Mouse (Mus musculus): Measurements from ENCODE around the gene Gm4881. TPM values are rescaled to one million over a fixed set of nuclear protein-coding genes. Genes with fewer than 3 reads are reported as not detected.

The Gm4881 gene
- total and polyA plus RNA-seq, 3 experiments: 0.13 TPM; not detected in 2

- Histone ChIP-seq H3K9me3 (replicated peaks; ENCODE audit: insufficient read depth, low read length) (no peaks in the 10 kb centered on the region), H3K4me3 (ENCODE audit: control insufficient read depth in 1 of 2, insufficient read depth in 1 of 2, low read depth in 2 of 2, low read length in 2 of 2) (no peak overlapping the region), H3K79me2 (ENCODE audit: control insufficient read depth, insufficient read depth, low read length, poor library complexity) (no peaks in the 10 kb centered on the region), H3K27me3 (ENCODE audit: control insufficient read depth in 1 of 2, insufficient read depth in 2 of 2, low read length in 2 of 2) (no peaks in the 10 kb centered on the region), H3K9ac (ENCODE audit: control insufficient read depth, low read depth, low read length, poor library complexity, severe bottlenecking) (no peak overlapping the region), H3K36me3 (ENCODE audit: control insufficient read depth in 1 of 2, insufficient read depth in 2 of 2, low read length in 2 of 2) (no peaks in the 10 kb centered on the region), H3K27ac (ENCODE audit: control insufficient read depth, low read depth, low read length) (no peak overlapping the region), H3K4me1 (ENCODE audit: control insufficient read depth in 1 of 2, insufficient read depth in 2 of 2, low read length in 2 of 2) (no peaks in the 10 kb centered on the region)
- peak; percentile 80 for DNase-seq (ENCODE audit: low read depth, low spot score)
- TF ChIP-seq SMC3 (IDR thresholded peaks at IDR 0.05; ENCODE audit: low read depth, low read length) (peak; percentile 89), POLR2AphosphoS5 (IDR thresholded peaks at IDR 0.05; ENCODE audit: borderline replicate concordance, low read depth, low read length) (no peak), ZKSCAN1 (IDR thresholded peaks at IDR 0.05; ENCODE audit: low read depth, low read length) (no peak), TBP (IDR thresholded peaks at IDR 0.05; ENCODE audit: low read depth, low read length) (no peak), ZC3H11A (IDR thresholded peaks at IDR 0.05; ENCODE audit: low read depth, low read length) (peak; percentile 73), MEF2A (IDR thresholded peaks at IDR 0.05; ENCODE audit: extremely low read depth, insufficient replicate concordance, low read depth, low read length, poor library complexity, severe bottlenecking) (no peak), NELFE (IDR thresholded peaks at IDR 0.05; ENCODE audit: low read depth, low read length) (no peak), MAZ (IDR thresholded peaks at IDR 0.05; ENCODE audit: low read depth, low read length) (peak; percentile 32; the same call in 1 of the 2 replicates), MYC (IDR thresholded peaks at IDR 0.05; ENCODE audit: low read depth, low read length) (no peak), USF2 (IDR thresholded peaks at IDR 0.05; ENCODE audit: borderline replicate concordance in 1 of 2, insufficient read depth in 1 of 2, low read depth in 1 of 2, low read length in 2 of 2) (no peak), CHD2 (IDR thresholded peaks at IDR 0.05; ENCODE audit: low read length) (no peak), TAL1 (IDR thresholded peaks at IDR 0.05; ENCODE audit: low read length) (no peak), CTCF (IDR thresholded peaks at IDR 0.05 in 2 of 3, conservative IDR thresholded peaks at IDR 0.05 in 1 of 3; ENCODE audit: control insufficient read depth in 1 of 3, insufficient read depth in 1 of 3, low read depth in 2 of 3, low read length in 3 of 3, poor library complexity in 1 of 3, severe bottlenecking in 1 of 3) (peak; percentile 71 to 94 (median 87)), ZMIZ1 (IDR thresholded peaks at IDR 0.05; ENCODE audit: low read depth, low read length) (no peak), GATA1 (IDR thresholded peaks at IDR 0.05; ENCODE audit: low read depth, low read length) (no peak), POLR2A (IDR thresholded peaks at IDR 0.05; ENCODE audit: control insufficient read depth in 1 of 2, insufficient read depth in 1 of 2, low read depth in 1 of 2, low read length in 2 of 2, poor library complexity in 1 of 2) (no peak), RAD21 (IDR thresholded peaks at IDR 0.05; ENCODE audit: low read depth, low read length) (peak; percentile 74), JUND (IDR thresholded peaks at IDR 0.05; ENCODE audit: low read depth, low read length) (no peak), ETS1 (IDR thresholded peaks at IDR 0.05; ENCODE audit: low read depth, low read length) (no peak), ZNF384 (IDR thresholded peaks at IDR 0.05; ENCODE audit: low read depth, low read length) (no peak)
Observed at GRCm38 (mm10) chr7:24964897-24965535, 20.7 kb upstream of the Gm4881 start.

GRCm38 (mm10) chr7:24964288-24964687, 20.0 kb upstream of the Gm4881 start:
- H3K36me3 ChIP-seq (ENCODE audit: control insufficient read depth in 1 of 2, insufficient read depth in 2 of 2, low read length in 2 of 2): no peaks in the 10 kb centered on the region
- no peaks in the 10 kb centered on the region for H3K27me3 ChIP-seq (ENCODE audit: control insufficient read depth in 1 of 2, insufficient read depth in 2 of 2, low read length in 2 of 2)
- no peak overlapping the region for H3K9ac ChIP-seq (ENCODE audit: control insufficient read depth, low read depth, low read length, poor library complexity, severe bottlenecking)
- no peak overlapping the region for H3K4me3 ChIP-seq (ENCODE audit: control insufficient read depth in 1 of 2, insufficient read depth in 1 of 2, low read depth in 2 of 2, low read length in 2 of 2)
- H3K4me1 ChIP-seq (ENCODE audit: control insufficient read depth in 1 of 2, insufficient read depth in 2 of 2, low read length in 2 of 2): no peaks in the 10 kb centered on the region
- H3K9me3 ChIP-seq (replicated peaks; ENCODE audit: insufficient read depth, low read length): no peaks in the 10 kb centered on the region
- no peak for DNase-seq (ENCODE audit: low read depth, low spot score)
- H3K27ac ChIP-seq (ENCODE audit: control insufficient read depth, low read depth, low read length): no peak overlapping the region
- H3K79me2 ChIP-seq (ENCODE audit: control insufficient read depth, insufficient read depth, low read length, poor library complexity): no peaks in the 10 kb centered on the region
- TF ChIP-seq USF2 (IDR thresholded peaks at IDR 0.05; ENCODE audit: borderline replicate concordance in 1 of 2, insufficient read depth in 1 of 2, low read depth in 1 of 2, low read length in 2 of 2) (no peak), MAZ (IDR thresholded peaks at IDR 0.05; ENCODE audit: low read depth, low read length) (no peak), GATA1 (IDR thresholded peaks at IDR 0.05; ENCODE audit: low read depth, low read length) (no peak), MAFK (IDR thresholded peaks at IDR 0.05; ENCODE audit: borderline replicate concordance, low read depth, low read length) (no peak), ZMIZ1 (IDR thresholded peaks at IDR 0.05; ENCODE audit: low read depth, low read length) (no peak), ELF1 (IDR thresholded peaks at IDR 0.05; ENCODE audit: low read depth, low read length) (no peak), GABPA (IDR thresholded peaks at IDR 0.05; ENCODE audit: low read depth, low read length) (no peak), TAL1 (IDR thresholded peaks at IDR 0.05; ENCODE audit: low read length) (no peak), KAT2A (conservative IDR thresholded peaks at IDR 0.05; ENCODE audit: low read depth, low read length) (no peak)
